Mouse (Mus musculus): ENCODE results near the gene Srd5a2.

GRCm38 (mm10) chr17:74043754-74044153 lies 4.0 kb downstream of the Srd5a2 start:
- TF ChIP-seq CTCF (conservative IDR thresholded peaks at IDR 0.05; ENCODE audit: insufficient read depth, insufficient read length, low read depth, low read length) (no peak), POLR2A (IDR thresholded peaks at IDR 0.05; ENCODE audit: low read depth, low read length) (no peak)

Measured in kidney, adult 2 months (tissue).